In the genomic region with DNA sequence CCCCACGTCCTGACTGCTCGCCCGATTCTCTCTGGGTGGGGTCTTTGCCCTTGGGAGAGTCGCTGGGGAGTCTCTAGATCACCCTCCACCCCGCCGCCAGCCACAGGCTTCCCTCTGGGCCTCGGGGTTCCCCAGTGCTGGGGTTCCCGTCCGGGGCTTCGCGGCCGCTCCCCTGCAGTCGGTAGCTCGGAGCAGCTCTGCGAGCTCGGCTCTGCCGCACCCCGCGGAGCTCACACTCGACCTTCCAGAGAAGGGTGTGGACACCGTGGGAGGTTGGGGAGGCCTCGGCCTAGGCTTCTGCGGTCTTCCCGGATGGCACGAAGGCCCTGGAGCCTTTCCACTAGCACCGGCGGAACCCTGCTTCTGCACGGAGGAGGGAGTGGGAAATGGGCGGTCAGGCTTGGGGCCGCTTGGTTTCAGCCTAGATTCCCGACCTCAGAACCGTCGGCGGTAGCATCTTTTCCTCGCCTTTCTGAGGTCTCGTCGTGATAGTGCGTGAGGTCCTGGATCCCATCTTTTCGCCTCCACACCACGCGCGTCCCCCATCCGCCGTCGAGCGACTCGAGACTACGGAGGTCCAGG, we compare ENCODE assay signal across 10 mouse cellular contexts. TPM values are rescaled to one million over a fixed set of nuclear protein-coding genes. Genes with fewer than 3 reads are reported as not detected.
A peak's percentile ranks its signal among the peaks of the same experiment; 100 is the strongest.
DNase-seq lines count a peak whose midpoint lies in the region; ATAC-seq and TF ChIP-seq lines count a peak whose summit lies in the region.
"Had no signal": no experiment of that assay in that cellular context is flagged by ENCODE, and none has a peak within 500 bp of the region (broad histone marks: within the 10 kb centered on the region; RNA-seq: fewer than 3 reads in every experiment).

No protein-coding gene starts in this region.

- peak in 1 of 2 experiments; percentile 33 for DNase-seq in heart, adult 2 months
- DNase-seq in heart, postnatal 4 days = no peak
- peak; percentile 17 for DNase-seq in urinary bladder, postnatal 25 days (ENCODE audit: low spot score)
- DNase-seq in urinary bladder, postnatal 10 days (ENCODE audit: low spot score) = no peak
- no peak for DNase-seq in hindbrain, embryonic 11.5 days (ENCODE audit: low spot score)
- DNase-seq in layer of hippocampus, adult 11-12 months (ENCODE audit: low spot score) = no peak
- no peak for DNase-seq in thymus, adult 18-20 months

- TF ChIP-seq CTCF in heart, adult 2 months (IDR thresholded peaks at IDR 0.05) = no peak

- TF ChIP-seq POLR2A in heart, adult 2 months (IDR thresholded peaks at IDR 0.05; ENCODE audit: insufficient read depth, low read depth, low read length) = no peak

- H3K27ac ChIP-seq in heart, adult 2 months = no peak overlapping the region
- H3K27ac ChIP-seq in hindbrain, embryonic 11.5 days (ENCODE audit: low read depth, low read length) = peak overlapping the region; percentile 68

- H3K4me1 ChIP-seq in heart, adult 2 months (ENCODE audit: control insufficient read depth, insufficient read depth, low read length) = no peaks in the 10 kb centered on the region; the same call in 1 of the 2 replicates
- peaks cover 1% of the 10 kb centered on the region for H3K4me1 ChIP-seq in hindbrain, embryonic 11.5 days (replicated peaks; ENCODE audit: control insufficient read depth, insufficient read depth, low read length)
- H3K4me1 ChIP-seq in megakaryocyte, embryonic 14.5 days = peaks cover 25% of the 10 kb centered on the region

- intact Hi-C loops in heart, adult 2 months (cut with DNase I) = no loop called here

- peaks cover 26% of the 10 kb centered on the region for H3K27me3 ChIP-seq in heart, adult 2 months (ENCODE audit: control insufficient read depth, insufficient read depth, low read length)
- H3K27me3 ChIP-seq in hindbrain, embryonic 11.5 days (ENCODE audit: control insufficient read depth, insufficient read depth, low read length) = peaks cover 70% of the 10 kb centered on the region
- peaks cover 97% of the 10 kb centered on the region for H3K27me3 ChIP-seq in megakaryocyte, embryonic 14.5 days (replicated peaks)

- ATAC-seq in hindbrain, embryonic 11.5 days (ENCODE audit: low FRiP score) = peak; percentile 12
- ATAC-seq: Patski had no signal

- WGBS in heart, adult 2 months = 2% methylated on average over 48 of the region's 48 CpGs
- under 1% methylated on average over 48 of the region's 48 CpGs for WGBS in hindbrain, embryonic 11.5 days

- H3K9ac ChIP-seq in heart, adult 2 months (ENCODE audit: low read depth, low read length) = no peak overlapping the region
- peak overlapping the region; percentile 86 for H3K9ac ChIP-seq in hindbrain, embryonic 11.5 days (ENCODE audit: low read depth, low read length)

- peak overlapping the region; percentile 53 for H3K4me2 ChIP-seq in hindbrain, embryonic 11.5 days (replicated peaks; ENCODE audit: low read depth, low read length)

- H3K36me3 ChIP-seq in heart, adult 2 months (ENCODE audit: control insufficient read depth, insufficient read depth, low read length) = no peaks in the 10 kb centered on the region
- H3K36me3 ChIP-seq in hindbrain, embryonic 11.5 days (ENCODE audit: control insufficient read depth, insufficient read depth, low read length) = no peaks in the 10 kb centered on the region
- H3K36me3 ChIP-seq in megakaryocyte, embryonic 14.5 days (replicated peaks; ENCODE audit: low read length) = no peaks in the 10 kb centered on the region

- TF ChIP-seq EP300 in heart, adult 2 months (IDR thresholded peaks at IDR 0.05; ENCODE audit: insufficient read depth, low read depth, low read length) = no peak

- H3K79me2 ChIP-seq in heart, adult 2 months (replicated peaks; ENCODE audit: control insufficient read depth, insufficient read depth, low read length) = no peaks in the 10 kb centered on the region

- H3K4me3 ChIP-seq in heart, adult 2 months = peak overlapping the region; percentile 18; the same call in 1 of the 2 replicates
- H3K4me3 ChIP-seq in hindbrain, embryonic 11.5 days (ENCODE audit: low read depth, low read length) = peak overlapping the region; percentile 52
- peak overlapping the region; percentile 89 for H3K4me3 ChIP-seq in megakaryocyte, embryonic 14.5 days (replicated peaks)

- H3K9me3 ChIP-seq in hindbrain, embryonic 11.5 days (ENCODE audit: control insufficient read depth, low read length) = no peaks in the 10 kb centered on the region
- peaks cover 5% of the 10 kb centered on the region; the same call in 1 of the 2 replicates for H3K9me3 ChIP-seq in megakaryocyte, embryonic 14.5 days

RNA-seq across cellular contexts. Expression of a gene that starts 39.4 kb away (rescaled TPM):
- total RNA-seq in heart, adult 2 months (2021) = not detected
- 0.20 TPM in 1 of 2 replicates, not detected in the other for polyA plus RNA-seq in heart, adult 2 months (2012; rRNA removed)
- total RNA-seq in heart, postnatal 4 days (2021) = not detected
- polyA plus RNA-seq in hindbrain, embryonic 11.5 days (2014; fragmentation: Nextera tagmentation; extraction: Ambion mirVana) = 0.13 and 0.25 TPM in 2 replicates
- not detected in 2 replicates for polyA plus RNA-seq in megakaryocyte, embryonic 14.5 days (2012; ENCODE audit: insufficient read depth, low replicate concordance)
- total RNA-seq: layer of hippocampus, postnatal 25 days had no signal
- polyA plus RNA-seq: Patski had no signal

Comparison
In these comparisons a context has a peak if more than half of its experiments do, and no peak if none do; other contexts are left out.
1. H3K4me3 ChIP-seq: peak in every context shown above with its lines; median percentile 89 in megakaryocyte, embryonic 14.5 days; 52 in hindbrain, embryonic 11.5 days; 18 in heart, adult 2 months.